Mouse (Mus musculus) lung, embryonic 14.5 days (tissue): ENCODE measurements around the gene 2310007B03Rik. TPM values are rescaled to one million over a fixed set of nuclear protein-coding genes. Genes with fewer than 3 reads are reported as not detected.
A peak's percentile ranks its signal among the peaks of the same experiment; 100 is the strongest.

Experiments
- ATAC-seq: fragments of 200-750 bp; cut with Nextera tagmentation; 2 replicates; pipeline ENCODE4 v1.8.0; 2017; ENCODE audit warnings: mild to moderate bottlenecking, moderate TSS enrichment, moderate library complexity; ENCODE audit not compliant: insufficient read depth
- DNase-seq: peaks from one replicate; pipeline ENCODE4 v3.0.0-alpha.2; 2015
- H3K27ac ChIP-seq: fragments of 300-500 bp; sonication (generic); 2 replicates; pipeline ENCODE4 v1.5.1; 2014; ENCODE audit warnings: low read depth, mild to moderate bottlenecking, moderate library complexity
- H3K27me3 ChIP-seq: fragments of 300-500 bp; sonication (generic); 2 replicates; pipeline ENCODE4 v1.6.1; 2014; ENCODE audit warnings: low read length, control low read depth; ENCODE audit not compliant: insufficient read depth
- H3K36me3 ChIP-seq: fragments of 300-500 bp; sonication (generic); 2 replicates; pipeline ENCODE4 v1.6.1; 2014; ENCODE audit warnings: control low read depth; ENCODE audit not compliant: insufficient read depth
- H3K4me1 ChIP-seq: fragments of 300-500 bp; sonication (generic); 2 replicates; pipeline ENCODE4 v1.6.1; 2014; ENCODE audit warnings: antibody characterized with exemption, control low read depth; ENCODE audit not compliant: insufficient read depth
- H3K4me2 ChIP-seq: fragments of 300-500 bp; sonication (generic); 2 replicates; pipeline ENCODE4 v1.6.1; 2014; ENCODE audit warnings: mild to moderate bottlenecking
- H3K4me3 ChIP-seq: fragments of 300-500 bp; sonication (generic); 2 replicates; pipeline ENCODE4 v1.5.1; 2014; ENCODE audit warnings: low read depth, low read length
- H3K9ac ChIP-seq: fragments of 300-500 bp; sonication (generic); 2 replicates; pipeline ENCODE4 v1.6.1; 2014
- H3K9me3 ChIP-seq: fragments of 300-500 bp; sonication (generic); 2 replicates; pipeline ENCODE4 v1.6.1; 2016; ENCODE audit warnings: low read depth, low read length, control low read depth
- CTCF ChIP-seq: IDR thresholded peaks from 2 replicates; pipeline ENCODE4 v1.5.1; 2016; ENCODE audit warnings: antibody characterized with exemption, low read depth
- WGBS: fragments of 180-500 bp; shearing (Covaris S2); extraction: QIAGEN DNeasy Blood & Tissue Kit; methylation state at CpG from one replicate; pipeline ENCODE4 v1.1.7; 2014; 5-methylcytosine and 5-hydroxymethylcytosine counted together
- polyA plus RNA-seq: library from polyadenylated mRNA; unstranded; fragments of >200 nt; fragmentation: Nextera tagmentation; extraction: Ambion mirVana; gene quantifications from 2 replicates; pipeline ENCODE4 v1.2.1, GENCODE M21; 2014

Gene 2310007B03Rik
- polyA plus RNA-seq, 1 experiment from 2014 or later: 9.5 TPM

DNA sequence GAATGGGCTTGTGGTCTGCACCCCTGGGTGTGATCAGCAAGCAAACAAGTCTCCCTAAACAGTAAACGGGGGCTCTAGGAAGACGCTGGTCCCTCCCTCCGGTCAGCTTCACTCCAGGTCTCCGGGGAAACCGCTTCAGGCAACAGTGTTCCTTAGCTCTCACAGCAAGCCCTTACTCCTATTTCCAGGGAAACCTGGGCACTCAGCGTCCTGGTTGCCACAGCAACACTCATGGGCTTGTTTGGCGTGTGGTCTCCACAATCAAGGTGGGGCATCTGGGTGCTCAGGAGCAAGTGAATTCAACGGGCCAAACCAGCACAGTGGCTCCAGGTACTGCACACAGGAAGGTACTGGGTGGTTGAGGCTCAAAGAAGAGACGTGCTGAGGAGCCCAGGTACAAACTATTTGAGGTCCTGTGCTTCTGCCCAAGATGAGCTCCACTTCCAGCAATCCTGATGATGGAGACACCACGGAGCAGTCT is 7.6 kb upstream of the 2310007B03Rik start, which contains the start of gene Crocc2:
TSS of gene Crocc2 (plus strand) at position 431 of the 481 bp plus-strand sequence.
- Histone ChIP-seq H3K9ac (no peak within 1 kb of the TSS), H3K4me3 (no peak within 1 kb of the TSS), H3K27me3 (no peaks in the 10 kb centered on the region), H3K27ac (no peak within 1 kb of the TSS), H3K9me3 (no peaks in the 10 kb centered on the region), H3K4me2 (0 out of 2 replicates have a peak within 1 kb of the TSS, but pooled peaks have one; percentile 7), H3K4me1 (no peaks in the 10 kb centered on the region), H3K36me3 (no peaks in the 10 kb centered on the region)
- TF ChIP-seq CTCF: no peak
- WGBS: 38% methylated on average over 10 of the region's 10 CpGs
- ATAC-seq (peak; percentile 33; the same call in 1 of the 2 replicates), DNase-seq (peak; percentile 54)

DNA sequence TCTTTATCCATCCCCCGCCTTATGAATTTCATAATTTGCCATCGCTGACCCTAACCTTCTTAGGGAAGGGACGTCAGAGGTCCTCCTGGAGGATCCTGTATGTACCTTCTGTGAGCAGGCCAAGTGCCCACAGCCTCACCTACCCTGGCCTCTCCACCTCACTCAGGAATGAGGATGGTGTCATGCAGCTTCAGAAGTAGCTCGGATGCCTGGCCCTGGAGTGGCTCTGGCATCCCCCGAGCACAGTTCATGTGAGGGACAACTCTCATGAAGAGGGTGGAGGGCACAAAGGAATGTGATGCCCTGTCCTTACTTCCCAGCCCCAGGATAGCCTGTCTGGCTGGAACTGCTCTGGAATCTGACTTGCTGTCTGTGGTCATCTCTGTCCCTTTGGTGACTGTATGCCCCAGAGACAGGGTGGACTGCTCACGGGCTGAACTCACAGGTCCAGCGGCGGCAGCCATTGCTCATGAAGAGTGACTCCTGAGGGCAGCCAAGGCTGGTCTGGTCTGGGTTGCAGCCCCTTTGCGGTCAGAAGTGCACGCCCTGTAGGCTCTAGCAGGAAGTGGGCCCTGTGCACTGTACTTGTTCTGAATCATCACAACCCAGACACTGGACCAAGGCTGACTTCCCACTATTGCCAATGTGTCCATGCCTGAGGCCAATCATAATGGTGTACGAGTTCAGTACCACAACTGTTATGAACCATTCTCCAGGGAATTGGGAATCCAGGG is 5.8 kb upstream of the 2310007B03Rik start:
- ATAC-seq (peak; percentile 47; the same call in 1 of the 2 replicates), DNase-seq (no peak)
- WGBS: 72% methylated on average over 11 of the region's 11 CpGs
- TF ChIP-seq CTCF: no peak
- Histone ChIP-seq H3K4me3 (no peak overlapping the region), H3K27ac (no peak overlapping the region), H3K27me3 (no peaks in the 10 kb centered on the region), H3K4me1 (no peaks in the 10 kb centered on the region), H3K9ac (no peak overlapping the region), H3K36me3 (no peaks in the 10 kb centered on the region), H3K4me2 (no peak overlapping the region), H3K9me3 (no peaks in the 10 kb centered on the region)

DNA sequence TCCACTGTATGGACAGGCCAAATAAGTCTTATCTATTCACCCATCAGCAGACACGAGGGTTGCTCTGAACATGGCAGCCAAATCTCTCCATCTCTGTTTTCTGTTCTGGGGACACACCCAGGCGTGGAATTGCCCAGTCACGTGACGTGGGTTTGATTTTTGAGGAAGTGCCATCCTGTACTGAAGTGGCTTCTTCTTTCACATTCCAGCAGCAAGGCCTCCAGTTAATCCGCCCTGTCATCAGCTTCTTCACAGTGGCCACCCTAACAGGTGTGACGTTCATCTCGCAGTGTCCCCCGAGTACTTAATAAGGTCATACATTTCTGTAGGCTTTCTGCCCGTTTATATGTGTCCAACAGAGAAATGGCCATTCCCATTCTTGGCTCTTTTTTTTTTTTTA is 4.7 kb upstream of the 2310007B03Rik start:
- Histone ChIP-seq H3K9me3 (no peaks in the 10 kb centered on the region), H3K4me3 (no peak overlapping the region), H3K36me3 (no peaks in the 10 kb centered on the region), H3K4me1 (peaks cover 3% of the 10 kb centered on the region; the same call in 1 of the 2 replicates), H3K9ac (no peak overlapping the region), H3K4me2 (no peak overlapping the region), H3K27me3 (no peaks in the 10 kb centered on the region), H3K27ac (no peak overlapping the region)
- no peak for ATAC-seq
- no peak for TF ChIP-seq CTCF
- 69% methylated on average over 9 of the region's 9 CpGs for WGBS
- DNase-seq: no peak

DNA sequence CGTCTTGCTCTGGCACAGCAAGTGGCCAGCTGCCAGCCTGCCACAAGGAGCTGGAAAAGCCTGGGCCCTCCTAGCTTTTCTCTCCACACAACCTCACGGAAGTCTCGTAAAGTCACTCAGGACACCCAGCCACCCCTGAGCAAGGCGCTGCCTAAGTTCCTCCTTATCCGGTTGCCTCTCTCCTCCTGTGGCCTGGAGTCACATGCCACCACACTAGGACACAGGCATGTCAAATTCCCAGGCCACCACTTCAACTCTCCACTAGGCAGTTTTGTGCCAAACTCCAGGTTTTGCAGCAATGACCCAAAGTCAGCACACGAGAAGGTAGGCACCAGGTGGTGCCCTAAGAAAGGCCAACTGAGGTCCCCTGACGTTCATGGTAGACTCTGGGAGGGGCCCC is 1.8 kb upstream of the 2310007B03Rik start:
- Histone ChIP-seq H3K4me3 (no peak overlapping the region), H3K27ac (no peak overlapping the region), H3K36me3 (no peaks in the 10 kb centered on the region), H3K9ac (no peak overlapping the region), H3K27me3 (no peaks in the 10 kb centered on the region), H3K9me3 (no peaks in the 10 kb centered on the region), H3K4me1 (peaks cover 6% of the 10 kb centered on the region), H3K4me2 (no peak overlapping the region)
- WGBS: 70% methylated on average over 7 of the region's 7 CpGs
- no peak for ATAC-seq
- TF ChIP-seq CTCF: no peak
- DNase-seq: no peak

DNA sequence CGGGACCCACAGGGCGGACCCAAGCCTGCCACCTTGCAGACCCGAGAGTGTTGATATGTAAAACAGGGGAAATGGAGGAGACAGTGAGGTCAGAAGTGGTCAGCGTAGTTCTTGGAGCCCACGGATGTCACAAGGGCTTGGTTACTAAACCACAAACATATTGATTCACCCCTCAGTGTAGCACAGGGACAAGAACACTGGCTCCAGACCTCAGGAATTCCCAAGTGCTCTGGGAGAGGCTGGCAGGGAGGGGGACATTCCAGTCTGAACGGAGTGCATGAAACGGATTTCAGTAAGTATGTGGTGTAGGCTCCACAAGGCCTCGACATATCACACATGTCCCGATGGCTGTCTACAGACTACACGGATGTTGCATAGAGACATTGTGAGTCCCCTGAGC is 1.2 kb upstream of the 2310007B03Rik start:
- Histone ChIP-seq H3K4me3 (no peak overlapping the region), H3K9me3 (no peaks in the 10 kb centered on the region), H3K27ac (no peak overlapping the region; the same call in 1 of the 2 replicates), H3K36me3 (no peaks in the 10 kb centered on the region), H3K4me2 (no peak overlapping the region), H3K4me1 (peaks cover 6% of the 10 kb centered on the region), H3K9ac (no peak overlapping the region), H3K27me3 (no peaks in the 10 kb centered on the region)
- DNase-seq (peak; percentile 22), ATAC-seq (0 out of 2 replicates have a peak, but pooled peaks have one; percentile 28)
- no peak for TF ChIP-seq CTCF
- 66% methylated on average over 10 of the region's 10 CpGs for WGBS

DNA sequence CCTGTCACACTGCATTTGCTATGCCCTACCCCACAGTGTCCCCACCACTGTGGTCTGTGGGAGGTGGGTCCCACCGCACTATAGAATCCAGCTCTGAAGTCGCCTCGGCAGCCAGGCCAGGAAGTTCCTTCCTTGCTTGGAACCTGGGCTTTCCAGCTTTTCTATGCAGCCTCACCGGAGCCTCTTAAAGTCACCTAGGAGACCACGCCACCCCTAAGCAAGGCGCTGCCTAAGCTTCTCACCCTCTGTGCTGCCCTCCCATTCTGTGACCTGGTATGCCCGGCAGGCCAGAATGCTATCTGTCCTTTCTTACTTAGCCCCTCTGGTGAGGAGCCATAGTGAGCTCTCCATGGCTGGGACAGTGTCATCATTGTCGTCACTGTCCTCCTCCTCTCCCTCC is 602 bp upstream of the 2310007B03Rik start:
- H3K27me3 ChIP-seq: no peaks in the 10 kb centered on the region
- ATAC-seq: no peak

DNA sequence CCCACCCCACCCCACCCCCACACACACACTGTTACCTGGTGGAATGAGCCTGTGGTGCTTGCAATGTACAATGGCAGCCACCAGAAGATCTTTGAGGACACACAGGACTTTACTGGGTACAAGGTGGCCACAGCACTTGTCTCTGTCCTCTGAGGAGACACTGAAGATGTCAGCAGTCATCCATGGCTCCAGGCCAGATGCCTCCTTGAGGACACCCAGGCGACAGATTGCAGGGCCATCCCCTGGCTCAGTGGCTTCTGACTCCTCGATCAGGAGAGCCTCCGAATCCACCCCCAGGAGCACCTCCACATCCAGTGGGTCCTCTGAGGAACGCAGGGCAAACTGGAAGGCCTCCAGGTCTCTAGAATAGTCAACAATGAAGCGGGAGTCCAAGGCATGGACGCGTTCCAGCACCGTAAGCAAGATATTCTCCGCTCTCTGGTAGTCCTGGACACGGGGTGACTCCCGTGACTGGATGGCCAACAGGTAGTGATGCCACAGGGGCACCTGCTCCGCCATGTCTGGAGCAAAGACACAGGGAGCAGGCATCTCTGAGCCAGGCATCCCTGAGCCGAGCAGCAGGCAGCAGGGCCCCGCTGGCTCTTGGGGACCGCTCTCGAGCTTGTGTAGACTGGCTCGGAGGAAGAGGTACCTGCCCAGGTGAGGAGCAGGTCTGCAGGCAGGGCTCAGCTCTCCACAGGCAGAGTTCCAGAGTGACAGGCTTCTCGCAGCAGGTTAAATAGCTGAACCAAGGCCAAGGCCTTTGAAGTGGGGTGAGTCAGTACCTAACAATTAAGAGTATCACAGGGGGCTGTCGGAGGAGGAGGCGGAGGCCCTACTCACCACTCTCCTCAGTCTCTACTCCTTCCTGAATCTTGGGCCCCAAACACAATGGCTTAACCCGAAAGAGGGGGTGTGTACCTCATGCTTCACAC is 915 bp downstream of the 2310007B03Rik start:
- Histone ChIP-seq H3K4me1 (peaks cover 6% of the 10 kb centered on the region), H3K27ac (peak overlapping the region; percentile 82), H3K9me3 (no peaks in the 10 kb centered on the region), H3K9ac (no peak overlapping the region), H3K4me3 (peak overlapping the region; percentile 22), H3K4me2 (peak overlapping the region; percentile 48), H3K36me3 (no peaks in the 10 kb centered on the region), H3K27me3 (no peaks in the 10 kb centered on the region)
- peak; percentile 66 for DNase-seq
- 66% methylated on average over 21 of the region's 21 CpGs for WGBS
- ATAC-seq: peak; percentile 58
- TF ChIP-seq CTCF: no peak

More for the DNA sequence above, 602 bp upstream of the 2310007B03Rik start:
- no peak for TF ChIP-seq CTCF
- no peaks in the 10 kb centered on the region for H3K36me3 ChIP-seq
- H3K9me3 ChIP-seq: no peaks in the 10 kb centered on the region
- 52% methylated on average over 8 of the region's 8 CpGs for WGBS
- no peak overlapping the region for H3K4me3 ChIP-seq
- peak overlapping the region; percentile 82; the same call in 1 of the 2 replicates for H3K27ac ChIP-seq
- peaks cover 6% of the 10 kb centered on the region for H3K4me1 ChIP-seq
- H3K4me2 ChIP-seq: no peak overlapping the region
- DNase-seq: peak; percentile 37
- no peak overlapping the region for H3K9ac ChIP-seq
